In the genomic region with DNA sequence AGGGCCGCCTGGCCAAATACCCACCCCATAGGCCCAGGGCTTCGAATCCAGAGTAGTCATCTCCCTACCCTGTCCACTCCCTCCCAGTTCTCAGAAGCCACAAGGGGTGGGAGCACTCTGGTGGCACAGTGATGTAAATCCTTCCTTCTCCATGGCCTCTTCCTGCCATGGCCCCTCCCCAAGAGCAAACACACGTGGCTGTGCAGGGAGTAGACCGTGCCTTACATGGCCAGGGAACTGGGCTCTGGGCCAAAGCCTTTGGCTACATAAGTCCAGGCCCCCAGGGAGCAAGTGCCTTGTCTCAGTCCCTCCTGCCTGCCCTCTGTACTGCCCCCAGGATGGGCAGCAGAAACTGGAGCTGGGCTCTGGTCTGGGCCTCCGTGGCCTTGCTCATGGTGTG, we compare ENCODE assay signal across 13 mouse cellular contexts. TPM values are rescaled to one million over a fixed set of nuclear protein-coding genes. Genes with fewer than 3 reads are reported as not detected.
A peak's percentile ranks its signal among the peaks of the same experiment; 100 is the strongest.
DNase-seq lines count a peak whose midpoint lies in the region; ATAC-seq lines count a peak whose summit lies in the region.
"Had no signal": no experiment of that assay in that cellular context is flagged by ENCODE, and none has a peak within 500 bp of the region (broad histone marks: within the 10 kb centered on the region; RNA-seq: fewer than 3 reads in every experiment).

A gene (plus strand): TSS at position 292 of the 400 bp plus-strand sequence.

- H3K4me2 ChIP-seq in heart, embryonic 15.5 days = no peak within 1 kb of the TSS
- H3K4me2 ChIP-seq in heart, embryonic 11.5 days = no peak within 1 kb of the TSS
- no peak within 1 kb of the TSS for H3K4me2 ChIP-seq in intestine, embryonic 14.5 days (ENCODE audit: low read length)

- no peak within 1 kb of the TSS for H3K27ac ChIP-seq in heart, embryonic 15.5 days
- no peak within 1 kb of the TSS for H3K27ac ChIP-seq in heart, embryonic 11.5 days (ENCODE audit: low read depth, low read length)
- no peak within 1 kb of the TSS for H3K27ac ChIP-seq in intestine, embryonic 14.5 days (ENCODE audit: low read depth)

- peak; percentile 53 for ATAC-seq in heart, embryonic 15.5 days (replicated peaks; ENCODE audit: insufficient number of reproducible peaks, insufficient read depth, low FRiP score, low read depth)
- ATAC-seq in heart, embryonic 11.5 days (replicated peaks; ENCODE audit: insufficient number of reproducible peaks, low FRiP score, low TSS enrichment) = no peak
- ATAC-seq in megakaryocyte, adult 5-6 weeks (ENCODE audit: poor library complexity, severe bottlenecking) = no peak
- peak; percentile 32; the same call in 1 of the 2 replicates for ATAC-seq in intestine, embryonic 14.5 days (replicated peaks; ENCODE audit: low FRiP score, low TSS enrichment, low read depth)

- H3K4me3 ChIP-seq in heart, embryonic 15.5 days = no peak within 1 kb of the TSS
- no peak within 1 kb of the TSS for H3K4me3 ChIP-seq in heart, embryonic 11.5 days (ENCODE audit: low read depth, low read length)
- H3K4me3 ChIP-seq in megakaryocyte, embryonic 14.5 days (replicated peaks) = peak within 1 kb of the TSS; percentile 62
- H3K4me3 ChIP-seq in intestine, embryonic 14.5 days (ENCODE audit: low read depth, low read length) = no peak within 1 kb of the TSS

- DNase-seq in intestine, embryonic 14.5 days (ENCODE audit: low spot score) = no peak
- peak; percentile 39 to 73 for DNase-seq in lung, postnatal 4 days
- DNase-seq in cerebellum, adult 18-20 months = no peak
- no peak for DNase-seq in frontal cortex, postnatal 36 days (ENCODE audit: low spot score in 2 of 2)
- DNase-seq: cerebellum, adult 2 months; right cerebral cortex, adult 18-20 months had no signal

- H3K9ac ChIP-seq in heart, embryonic 15.5 days = no peak within 1 kb of the TSS
- H3K9ac ChIP-seq in heart, embryonic 11.5 days (ENCODE audit: low read depth, low read length) = no peak within 1 kb of the TSS
- H3K9ac ChIP-seq in intestine, embryonic 14.5 days (ENCODE audit: low read length) = no peak within 1 kb of the TSS

- WGBS in heart, embryonic 15.5 days = 51% methylated on average over 5 of the region's 5 CpGs
- WGBS in heart, embryonic 11.5 days (ENCODE audit: insufficient replicate concordance) = 63% methylated on average over 5 of the region's 5 CpGs
- WGBS in intestine, embryonic 14.5 days = 48% methylated on average over 5 of the region's 5 CpGs

- H3K4me1 ChIP-seq in heart, embryonic 15.5 days (replicated peaks) = peaks cover 34% of the 10 kb centered on the region
- peaks cover 18% of the 10 kb centered on the region for H3K4me1 ChIP-seq in heart, embryonic 11.5 days (ENCODE audit: control insufficient read depth, insufficient read depth, low read length)
- peaks cover 71% of the 10 kb centered on the region for H3K4me1 ChIP-seq in megakaryocyte, embryonic 14.5 days
- no peaks in the 10 kb centered on the region; the same call in 1 of the 2 replicates for H3K4me1 ChIP-seq in intestine, embryonic 14.5 days (replicated peaks; ENCODE audit: control insufficient read depth, insufficient read depth, low read length)

- 0 out of 2 replicates have a peak, but pooled peaks cover 3% of the 10 kb centered on the region for H3K27me3 ChIP-seq in heart, embryonic 15.5 days
- H3K27me3 ChIP-seq in heart, embryonic 11.5 days (ENCODE audit: control insufficient read depth, insufficient read depth, low read length) = peaks cover 3% of the 10 kb centered on the region; the same call in 1 of the 2 replicates
- peaks cover 30% of the 10 kb centered on the region for H3K27me3 ChIP-seq in megakaryocyte, embryonic 14.5 days (replicated peaks)
- no peaks in the 10 kb centered on the region for H3K27me3 ChIP-seq in intestine, embryonic 14.5 days (replicated peaks; ENCODE audit: control insufficient read depth, insufficient read depth, low read length)

- no peaks in the 10 kb centered on the region for H3K9me3 ChIP-seq in heart, embryonic 15.5 days (replicated peaks)
- H3K9me3 ChIP-seq in heart, embryonic 11.5 days (replicated peaks; ENCODE audit: control insufficient read depth, low read length) = no peaks in the 10 kb centered on the region
- no peaks in the 10 kb centered on the region for H3K9me3 ChIP-seq in megakaryocyte, embryonic 14.5 days
- no peaks in the 10 kb centered on the region for H3K9me3 ChIP-seq in intestine, embryonic 14.5 days (ENCODE audit: control insufficient read depth, low read length)

- H3K36me3 ChIP-seq in heart, embryonic 15.5 days = no peaks in the 10 kb centered on the region
- H3K36me3 ChIP-seq in heart, embryonic 11.5 days (ENCODE audit: control insufficient read depth, insufficient read depth, low read length) = no peaks in the 10 kb centered on the region
- H3K36me3 ChIP-seq in megakaryocyte, embryonic 14.5 days (replicated peaks; ENCODE audit: low read length) = no peaks in the 10 kb centered on the region
- H3K36me3 ChIP-seq in intestine, embryonic 14.5 days (ENCODE audit: control insufficient read depth, insufficient read depth, low read length) = no peaks in the 10 kb centered on the region

RNA-seq across cellular contexts. Expression of the gene that starts here (rescaled TPM):
- polyA plus RNA-seq in heart, embryonic 15.5 days (2015; fragmentation: Nextera tagmentation; extraction: Ambion mirVana) = 0.03 and 0.15 TPM in 2 replicates
- polyA plus RNA-seq in heart, embryonic 11.5 days (2014; fragmentation: Nextera tagmentation; extraction: Ambion mirVana) = 0.04 and 0.07 TPM in 2 replicates
- polyA plus RNA-seq in megakaryocyte, embryonic 14.5 days (2012; ENCODE audit: insufficient read depth, low replicate concordance) = 0.09 and 0.14 TPM in 2 replicates
- total RNA-seq in megakaryocyte, adult 5-6 weeks (2015) = 0.05 TPM in 1 of 2 replicates, not detected in the other
- total RNA-seq in megakaryocyte, adult 5-6 weeks (2017) = not detected in 2 replicates
- 0.01 TPM in 1 of 2 replicates, not detected in the other for polyA plus RNA-seq in intestine, embryonic 14.5 days (2014; fragmentation: Nextera tagmentation; extraction: Ambion mirVana)
- total RNA-seq: CH12.LX; heart, postnatal 25 days; left cerebral cortex, postnatal 10 days had no signal
- polyA plus RNA-seq: cerebellum, adult 2 months had no signal

Comparison
In these comparisons a context has a peak if more than half of its experiments do, and no peak if none do; other contexts are left out.
1. Peak in ATAC-seq in heart, embryonic 15.5 days; RNA of the gene not detected or under 1 TPM.
2. Peak in ATAC-seq in intestine, embryonic 14.5 days; RNA of the gene not detected or under 1 TPM.
3. DNase-seq: peak in lung, postnatal 4 days (2 of 2); none in intestine, embryonic 14.5 days (single experiment), cerebellum, adult 18-20 months (0 of 2) and frontal cortex, postnatal 36 days (0 of 2).